Comparison of ENCODE assay signal across 17 mouse cellular contexts in genomic region chr1:183144602-183145205, GRCm38 (mm10).
DNase-seq lines count a peak whose midpoint lies in the region; ATAC-seq and TF ChIP-seq lines count a peak whose summit lies in the region.
"Had no signal": no experiment of that assay in that cellular context is flagged by ENCODE, and none has a peak within 500 bp of the region (broad histone marks: within the 10 kb centered on the region; RNA-seq: fewer than 3 reads in every experiment).

No protein-coding gene starts in this region.

- H3K9ac ChIP-seq in kidney, embryonic 16.5 days (replicated peaks; ENCODE audit: low read length) = no peak overlapping the region
- no peak overlapping the region for H3K9ac ChIP-seq in limb, embryonic 12.5 days (replicated peaks)
- H3K9ac ChIP-seq: forebrain, postnatal 0 days; liver, embryonic 13.5 days; midbrain, embryonic 13.5 days; neural tube, embryonic 13.5 days had no signal

- H3K79me3 ChIP-seq in C2C12 (ENCODE audit: low read depth) = peaks cover 46% of the 10 kb centered on the region

- peaks cover 71% of the 10 kb centered on the region for H3K79me2 ChIP-seq in C2C12 (ENCODE audit: control insufficient read depth, insufficient read depth)

- no peak for DNase-seq in kidney, adult 8-10 months
- no peak for DNase-seq in adrenal gland, adult 18-20 months (ENCODE audit: low spot score in 2 of 2)
- DNase-seq in spleen, adult 12 weeks (ENCODE audit: low spot score) = no peak
- DNase-seq: adrenal gland, adult 2 months; cerebellum, postnatal 10 days; forebrain, postnatal 0 days; heart, postnatal 4 days; liver, embryonic 13.5 days; thymus, postnatal 14 days had no signal

- 0 out of 2 replicates have a peak overlapping the region, but pooled peaks have one; percentile 23 for H3K4me2 ChIP-seq in kidney, embryonic 16.5 days (replicated peaks; ENCODE audit: low read depth, low read length)
- H3K4me2 ChIP-seq in limb, embryonic 12.5 days = peak overlapping the region; percentile 47
- H3K4me2 ChIP-seq: liver, embryonic 13.5 days; midbrain, embryonic 13.5 days; neural tube, embryonic 13.5 days had no signal

- TF ChIP-seq CTCF in C2C12 (IDR thresholded peaks at IDR 0.05; ENCODE audit: control insufficient read depth, insufficient read depth, insufficient read length) = no peak

- no peaks in the 10 kb centered on the region for H3K9me3 ChIP-seq in kidney, embryonic 16.5 days (ENCODE audit: low read length)
- no peaks in the 10 kb centered on the region for H3K9me3 ChIP-seq in limb, embryonic 12.5 days
- H3K9me3 ChIP-seq: liver, embryonic 13.5 days; midbrain, embryonic 13.5 days; neural tube, embryonic 13.5 days had no signal

- no peak overlapping the region for H3K4me3 ChIP-seq in kidney, embryonic 16.5 days (ENCODE audit: low read length)
- H3K4me3 ChIP-seq in C2C12 (ENCODE audit: insufficient read depth, poor library complexity, severe bottlenecking) = no peak overlapping the region
- peak overlapping the region; percentile 20; the same call in 1 of the 2 replicates for H3K4me3 ChIP-seq in limb, embryonic 12.5 days (replicated peaks)
- H3K4me3 ChIP-seq: liver, embryonic 13.5 days; midbrain, embryonic 13.5 days; neural tube, embryonic 13.5 days had no signal

- H3K27ac ChIP-seq in kidney, embryonic 16.5 days (ENCODE audit: low read length) = no peak overlapping the region
- no peak overlapping the region for H3K27ac ChIP-seq in limb, embryonic 12.5 days
- H3K27ac ChIP-seq: liver, embryonic 13.5 days; midbrain, embryonic 13.5 days; neural tube, embryonic 13.5 days had no signal

- 21% methylated on average over 4 of the region's 4 CpGs for WGBS in kidney, embryonic 16.5 days
- 6% methylated on average over 4 of the region's 4 CpGs for WGBS in limb, embryonic 12.5 days

- H3K4me1 ChIP-seq in kidney, embryonic 16.5 days (ENCODE audit: insufficient read depth, low read length) = peaks cover 50% of the 10 kb centered on the region
- H3K4me1 ChIP-seq in limb, embryonic 12.5 days (replicated peaks) = peaks cover 83% of the 10 kb centered on the region

- ATAC-seq in kidney, embryonic 16.5 days (ENCODE audit: low FRiP score, low TSS enrichment) = no peak
- ATAC-seq in activated CD4-positive, CD25-positive, alpha-beta regulatory T cell, adult 4 months = peak; percentile 74
- ATAC-seq in limb, embryonic 12.5 days (ENCODE audit: insufficient number of reproducible peaks, insufficient read depth, low FRiP score, low TSS enrichment, low read depth) = no peak
- no peak for ATAC-seq in megakaryocyte, adult 5-6 weeks (ENCODE audit: poor library complexity, severe bottlenecking)
- ATAC-seq: forebrain, postnatal 0 days; intestine, postnatal 0 days; midbrain, embryonic 13.5 days had no signal

- no peaks in the 10 kb centered on the region for H3K27me3 ChIP-seq in kidney, embryonic 16.5 days (ENCODE audit: insufficient read depth, low read length)
- H3K27me3 ChIP-seq in C2C12 (ENCODE audit: control insufficient read depth, insufficient read depth, insufficient read length) = no peaks in the 10 kb centered on the region
- H3K27me3 ChIP-seq in limb, embryonic 12.5 days = no peaks in the 10 kb centered on the region; the same call in 1 of the 2 replicates
- H3K27me3 ChIP-seq: liver, embryonic 13.5 days; midbrain, embryonic 13.5 days; neural tube, embryonic 13.5 days had no signal

- H3K36me3 ChIP-seq in kidney, embryonic 16.5 days (ENCODE audit: insufficient read depth, low read length) = no peaks in the 10 kb centered on the region
- no peaks in the 10 kb centered on the region for H3K36me3 ChIP-seq in C2C12 (ENCODE audit: control insufficient read depth, insufficient read depth)
- H3K36me3 ChIP-seq in limb, embryonic 12.5 days = no peaks in the 10 kb centered on the region
- H3K36me3 ChIP-seq: liver, embryonic 13.5 days; midbrain, embryonic 13.5 days; neural tube, embryonic 13.5 days had no signal

- H3ac ChIP-seq in C2C12 (ENCODE audit: control insufficient read depth, insufficient read length, low read depth) = peak overlapping the region; percentile 53

TF ChIP-seq in C2C12, 6 proteins besides CTCF, POLR2A, EP300 and RAD21:
- no peak for TF ChIP-seq MYOD1 (IDR thresholded peaks at IDR 0.05; ENCODE audit: control insufficient read depth, insufficient read length, low read depth)
- TF ChIP-seq FOSL1 (IDR thresholded peaks at IDR 0.05; ENCODE audit: insufficient read depth, low read length, poor library complexity, severe bottlenecking) = no peak
- peak; percentile 75 for TF ChIP-seq USF1 (IDR thresholded peaks at IDR 0.05; ENCODE audit: low read depth)
- TF ChIP-seq MAX (IDR thresholded peaks at IDR 0.05) = peak; percentile 16
- peak; percentile 84 for TF ChIP-seq CEBPB (IDR thresholded peaks at IDR 0.05; ENCODE audit: low read depth)
- no peak for TF ChIP-seq MYOG (IDR thresholded peaks at IDR 0.05; ENCODE audit: control insufficient read depth, extremely low read depth, insufficient read length)
